In genomic region chr4:155197726-155198125, GRCm38 (mm10) we compare ENCODE assay signal across 12 mouse cellular contexts. TPM values are rescaled to one million over a fixed set of nuclear protein-coding genes. Genes with fewer than 3 reads are reported as not detected.
A peak's percentile ranks its signal among the peaks of the same experiment; 100 is the strongest.
DNase-seq lines count a peak whose midpoint lies in the region; ATAC-seq and TF ChIP-seq lines count a peak whose summit lies in the region.
"Had no signal": no experiment of that assay in that cellular context is flagged by ENCODE, and none has a peak within 500 bp of the region (broad histone marks: within the 10 kb centered on the region; RNA-seq: fewer than 3 reads in every experiment).

No protein-coding gene starts in this region.

- H3K4me1 ChIP-seq in kidney, postnatal 0 days (replicated peaks; ENCODE audit: insufficient read depth, low read length): peaks cover 67% of the 10 kb centered on the region
- H3K4me1 ChIP-seq in embryonic facial prominence, embryonic 10.5 days: peaks cover 86% of the 10 kb centered on the region

- DNase-seq in adrenal gland, postnatal 10 days: peak; percentile 40
- no peak for DNase-seq in adrenal gland, postnatal 4 days (ENCODE audit: low spot score in 2 of 2)
- no peak for DNase-seq in kidney, postnatal 0 days (ENCODE audit: low spot score)
- no peak for DNase-seq in kidney, adult 18-20 months
- DNase-seq in embryonic facial prominence, embryonic 10.5 days (ENCODE audit: low spot score): no peak
- peak; percentile 49 for DNase-seq in lung, postnatal 25 days (ENCODE audit: low spot score)
- no peak for DNase-seq in layer of hippocampus, postnatal 25 days (ENCODE audit: extremely low spot score in 1 of 2, low spot score in 1 of 2)
- DNase-seq in layer of hippocampus, adult 18-20 months (ENCODE audit: low spot score in 2 of 2): no peak
- DNase-seq: B cell, adult 2 months; kidney, postnatal 36 days; retina, postnatal 1 day had no signal

- 0 out of 2 replicates have a peak, but pooled peaks have one; percentile 20 for ATAC-seq in kidney, postnatal 0 days (replicated peaks; ENCODE audit: low FRiP score, low read depth)

- H3K9ac ChIP-seq in kidney, postnatal 0 days (ENCODE audit: low read depth, low read length): no peak overlapping the region

- 23% methylated on average over 6 of the region's 6 CpGs for WGBS in kidney, postnatal 0 days
- WGBS in embryonic facial prominence, embryonic 10.5 days: 58% methylated on average over 6 of the region's 6 CpGs

- no peaks in the 10 kb centered on the region for H3K9me3 ChIP-seq in kidney, postnatal 0 days (replicated peaks; ENCODE audit: low read length)
- H3K9me3 ChIP-seq in embryonic facial prominence, embryonic 10.5 days: no peaks in the 10 kb centered on the region

- peak overlapping the region; percentile 10; the same call in 1 of the 2 replicates for H3K4me2 ChIP-seq in kidney, postnatal 0 days (ENCODE audit: low read length)

- H3K36me3 ChIP-seq in kidney, postnatal 0 days (ENCODE audit: insufficient read depth, low read length): peaks cover 4% of the 10 kb centered on the region; the same call in 1 of the 2 replicates
- H3K36me3 ChIP-seq in embryonic facial prominence, embryonic 10.5 days (replicated peaks): peaks cover 8% of the 10 kb centered on the region

- no peak overlapping the region for H3K27ac ChIP-seq in kidney, postnatal 0 days
- 0 out of 2 replicates have a peak overlapping the region, but pooled peaks have one; percentile 10 for H3K27ac ChIP-seq in embryonic facial prominence, embryonic 10.5 days (replicated peaks)
- H3K27ac ChIP-seq: macrophage had no signal

- H3K4me3 ChIP-seq in kidney, postnatal 0 days (replicated peaks; ENCODE audit: low read depth, low read length): no peak overlapping the region
- no peak overlapping the region for H3K4me3 ChIP-seq in embryonic facial prominence, embryonic 10.5 days

- no peaks in the 10 kb centered on the region for H3K27me3 ChIP-seq in kidney, postnatal 0 days (ENCODE audit: insufficient read depth, low read length)
- H3K27me3 ChIP-seq in embryonic facial prominence, embryonic 10.5 days (replicated peaks; ENCODE audit: low read depth, poor library complexity, severe bottlenecking): no peaks in the 10 kb centered on the region

- no peak for TF ChIP-seq CTCF in kidney, postnatal 0 days (IDR thresholded peaks at IDR 0.05; ENCODE audit: low read depth)

RNA-seq across cellular contexts. Expression of gene Ski, which starts 24.7 kb away (rescaled TPM):
- 10 to 100 TPM; 65.3 to 80.4 TPM for total RNA-seq in adrenal gland, postnatal 10 days (2021)
- total RNA-seq in adrenal gland, postnatal 4 days (2021): 100 to 1,000 TPM; 106 to 111 TPM
- polyA plus RNA-seq in kidney, postnatal 0 days (2015; fragmentation: Nextera tagmentation; extraction: Ambion mirVana): 15.5 TPM in 2 replicates
- 8.5 and 10.7 TPM in 2 replicates for polyA plus RNA-seq in embryonic facial prominence, embryonic 10.5 days (2016; fragmentation: Nextera tagmentation; extraction: Ambion mirVana)
- 100 to 1,000 TPM; 119 to 129 TPM for total RNA-seq in layer of hippocampus, postnatal 25 days (2021)
- 100 to 1,000 TPM; 136 to 138 TPM for total RNA-seq in layer of hippocampus, adult 18-20 months (2021)

RNA-seq across cellular contexts. Expression of gene Faap20, which starts 51.9 kb away (rescaled TPM):
- total RNA-seq in adrenal gland, postnatal 10 days (2021): 10 to 100 TPM; 41.1 to 47.3 TPM
- 10 to 100 TPM; 54.9 to 56.3 TPM for total RNA-seq in adrenal gland, postnatal 4 days (2021)
- 77.2 and 80.0 TPM in 2 replicates for polyA plus RNA-seq in kidney, postnatal 0 days (2015; fragmentation: Nextera tagmentation; extraction: Ambion mirVana)
- 99.6 and 100 TPM in 2 replicates for polyA plus RNA-seq in embryonic facial prominence, embryonic 10.5 days (2016; fragmentation: Nextera tagmentation; extraction: Ambion mirVana)
- 10 to 100 TPM; 29.2 to 36.6 TPM for total RNA-seq in layer of hippocampus, postnatal 25 days (2021)
- 10 to 100 TPM; 27.5 to 31.8 TPM for total RNA-seq in layer of hippocampus, adult 18-20 months (2021)

Comparison
In these comparisons a context has a peak if more than half of its experiments do, and no peak if none do; other contexts are left out.
1. DNase-seq: peak in adrenal gland, postnatal 10 days (single experiment) and lung, postnatal 25 days (single experiment); none in adrenal gland, postnatal 4 days (0 of 2), kidney, postnatal 0 days (single experiment), kidney, adult 18-20 months (single experiment), embryonic facial prominence, embryonic 10.5 days (single experiment), layer of hippocampus, postnatal 25 days (0 of 2) and layer of hippocampus, adult 18-20 months (0 of 2).